ENCODE assay signal across 8 mouse cellular contexts in genomic region chr10:57847916-57848682, GRCm38 (mm10). TPM values are rescaled to one million over a fixed set of nuclear protein-coding genes. Genes with fewer than 3 reads are reported as not detected.
DNase-seq lines count a peak whose midpoint lies in the region; ATAC-seq lines count a peak whose summit lies in the region.

No protein-coding gene starts in this region.

- no peak overlapping the region for H3K9ac ChIP-seq in forebrain, embryonic 13.5 days

- no peaks in the 10 kb centered on the region for H3K36me3 ChIP-seq in forebrain, embryonic 13.5 days (ENCODE audit: poor library complexity, severe bottlenecking)

- H3K9me3 ChIP-seq in forebrain, embryonic 13.5 days (replicated peaks), result no peaks in the 10 kb centered on the region

- H3K4me2 ChIP-seq in forebrain, embryonic 13.5 days, result no peak overlapping the region

- H3K4me1 ChIP-seq in forebrain, embryonic 13.5 days, result peaks cover 6% of the 10 kb centered on the region; the same call in 1 of the 2 replicates

- peak; percentile 7 for DNase-seq in adrenal gland, postnatal 14 days
- DNase-seq in adrenal gland, adult 2 months, result no peak
- DNase-seq in 3T3-L1 (ENCODE audit: low read depth, low spot score), result peak; percentile 69
- DNase-seq in brain, adult 2 months (ENCODE audit: low read depth, low spot score), result peak; percentile 72
- DNase-seq in layer of hippocampus, adult 9-10 months (ENCODE audit: low spot score), result peak; percentile 17
- peak; percentile 32 for DNase-seq in neural tube, embryonic 10.5 days (ENCODE audit: extremely low spot score, low spot score)
- no peak for DNase-seq in spleen, adult 18-20 months

- H3K4me3 ChIP-seq in forebrain, embryonic 13.5 days, result no peak overlapping the region

- no peaks in the 10 kb centered on the region for H3K27me3 ChIP-seq in forebrain, embryonic 13.5 days

- peak; percentile 91 for ATAC-seq in forebrain, embryonic 13.5 days

- H3K27ac ChIP-seq in forebrain, embryonic 13.5 days, result no peak overlapping the region

- 63% methylated on average over 6 of the region's 6 CpGs for WGBS in forebrain, embryonic 13.5 days

RNA-seq across cellular contexts. Expression of gene Smpdl3a, which starts 54.0 kb away (rescaled TPM):
- total RNA-seq in adrenal gland, postnatal 14 days (2021), result 61.6 and 74.6 TPM in 2 replicates
- total RNA-seq in adrenal gland, adult 2 months (2021), result 10 to 100 TPM; 46.4 to 53.8 TPM
- 84.3 and 99.7 TPM in 2 replicates for polyA plus RNA-seq in adrenal gland, adult 2 months (2012; rRNA removed)
- polyA plus RNA-seq in forebrain, embryonic 13.5 days (2015; fragmentation: Nextera tagmentation; extraction: Ambion mirVana), result 8.9 and 9.0 TPM in 2 replicates

Comparison
In these comparisons a context has a peak if more than half of its experiments do, and no peak if none do; other contexts are left out.
1. DNase-seq: peak in adrenal gland, postnatal 14 days (single experiment), 3T3-L1 (single experiment), brain, adult 2 months (single experiment), layer of hippocampus, adult 9-10 months (single experiment) and neural tube, embryonic 10.5 days (single experiment); none in adrenal gland, adult 2 months (single experiment) and spleen, adult 18-20 months (0 of 2).